Mouse (Mus musculus): ENCODE data around the gene Rln3.

DNA sequence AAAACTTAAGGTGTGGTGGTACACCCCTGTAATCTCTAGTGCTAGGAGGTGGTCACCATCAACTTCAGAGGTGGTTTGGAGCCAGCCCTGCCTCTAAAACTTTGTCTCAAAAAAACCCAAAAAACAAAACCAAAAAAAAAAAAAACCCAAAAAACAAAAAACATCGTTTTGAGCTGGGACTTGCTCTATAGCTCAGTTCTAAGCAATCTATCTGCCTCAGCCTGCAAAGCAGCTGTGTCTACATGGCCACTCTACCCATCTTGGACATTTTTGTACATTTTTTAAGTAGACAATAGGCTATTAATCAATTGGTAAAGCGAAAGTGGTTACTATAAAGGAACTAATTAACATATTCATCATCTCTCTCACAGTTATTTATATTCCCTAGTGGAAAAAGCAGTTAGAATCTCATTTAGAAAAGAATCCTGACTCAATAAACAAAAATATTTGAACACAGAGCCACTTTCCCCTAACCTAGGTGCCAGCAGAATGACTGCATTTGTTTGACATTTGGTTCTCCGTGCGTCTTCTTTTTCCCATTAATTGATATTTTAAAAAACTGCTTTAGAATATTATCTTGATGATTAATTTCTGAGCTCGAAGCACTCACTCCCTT lies 20.8 kb upstream of the Rln3 start:
- TF ChIP-seq CTCF (conservative IDR thresholded peaks at IDR 0.05 in 1 of 2, IDR thresholded peaks at IDR 0.05 in 1 of 2; ENCODE audit: low read depth in 2 of 2, low read length in 2 of 2) = no peak
- no peak for TF ChIP-seq MAZ (IDR thresholded peaks at IDR 0.05; ENCODE audit: low read depth, low read length)
- no peak for TF ChIP-seq POLR2A (IDR thresholded peaks at IDR 0.05; ENCODE audit: low read depth, low read length)
- TF ChIP-seq CHD2 (IDR thresholded peaks at IDR 0.05; ENCODE audit: low read length) = no peak
